Mouse (Mus musculus) midbrain, embryonic 10.5 days (tissue): ENCODE data around the gene Adamtsl2. TPM values are rescaled to one million over a fixed set of nuclear protein-coding genes. Genes with fewer than 3 reads are reported as not detected.

Experiments
- DNase-seq: peaks from one replicate; pipeline ENCODE4 v3.0.0-alpha.2; 2017; ENCODE audit warnings: low spot score
- H3K27ac ChIP-seq: fragments of 300-500 bp; sonication (generic); replicated peaks from 2 replicates; pipeline ENCODE4 v1.5.1; 2016; ENCODE audit warnings: mild to moderate bottlenecking
- H3K27me3 ChIP-seq: fragments of 300-500 bp; sonication (generic); 2 replicates; pipeline ENCODE4 v1.6.1; 2016; ENCODE audit warnings: low read depth, mild to moderate bottlenecking; ENCODE audit not compliant: poor library complexity, severe bottlenecking
- H3K36me3 ChIP-seq: fragments of 300-500 bp; sonication (generic); 2 replicates; pipeline ENCODE4 v1.6.1; 2016; ENCODE audit warnings: mild to moderate bottlenecking, moderate library complexity
- H3K4me1 ChIP-seq: fragments of 300-500 bp; sonication (generic); 2 replicates; pipeline ENCODE4 v1.6.1; 2016
- H3K4me3 ChIP-seq: fragments of 300-500 bp; sonication (generic); 2 replicates; pipeline ENCODE4 v1.5.1; 2016; ENCODE audit warnings: mild to moderate bottlenecking, moderate library complexity
- H3K9me3 ChIP-seq: fragments of 300-500 bp; sonication (generic); replicated peaks from 2 replicates; pipeline ENCODE4 v1.6.1; 2016; ENCODE audit warnings: mild to moderate bottlenecking
- WGBS: fragments of 180-500 bp; shearing (Covaris S2); methylation state at CpG from one replicate; pipeline ENCODE4 v1.1.7; 2016; 5-methylcytosine and 5-hydroxymethylcytosine counted together
- polyA plus RNA-seq: library from polyadenylated mRNA; unstranded; fragments of >200 nt; fragmentation: Nextera tagmentation; extraction: Ambion mirVana; gene quantifications from 2 replicates; pipeline ENCODE4 v1.2.1, GENCODE M21; 2016

Adamtsl2 gene
- polyA plus RNA-seq, 1 experiment from 2014 or later = 4.8 TPM

GRCm38 (mm10) chr2:27123121-27123520 is 43.9 kb downstream of the Adamtsl2 start:
- Histone ChIP-seq H3K27ac (no peak overlapping the region; the same call in 1 of the 2 replicates), H3K27me3 (peaks cover 11% of the 10 kb centered on the region; the same call in 1 of the 2 replicates), H3K4me3 (no peak overlapping the region), H3K36me3 (no peaks in the 10 kb centered on the region), H3K4me1 (peaks cover 29% of the 10 kb centered on the region), H3K9me3 (0 out of 2 replicates have a peak, but pooled peaks cover 3% of the 10 kb centered on the region)
- no peak for DNase-seq
- 90% methylated on average over 4 of the region's 4 CpGs for WGBS

GRCm38 (mm10) chr2:27125979-27126378 is 46.8 kb downstream of the Adamtsl2 start:
- WGBS = 41% methylated on average over 10 of the region's 10 CpGs
- peak; percentile 49 for DNase-seq
- Histone ChIP-seq H3K36me3 (no peaks in the 10 kb centered on the region), H3K27ac (no peak overlapping the region), H3K9me3 (0 out of 2 replicates have a peak, but pooled peaks cover 3% of the 10 kb centered on the region), H3K4me3 (no peak overlapping the region), H3K4me1 (peaks cover 26% of the 10 kb centered on the region), H3K27me3 (0 out of 2 replicates have a peak, but pooled peaks cover 5% of the 10 kb centered on the region)

GRCm38 (mm10) chr2:27126496-27126895 is 47.3 kb downstream of the Adamtsl2 start:
- Histone ChIP-seq H3K27ac (no peak overlapping the region), H3K9me3 (0 out of 2 replicates have a peak, but pooled peaks cover 3% of the 10 kb centered on the region), H3K36me3 (no peaks in the 10 kb centered on the region), H3K4me1 (peaks cover 21% of the 10 kb centered on the region), H3K4me3 (no peak overlapping the region), H3K27me3 (0 out of 2 replicates have a peak, but pooled peaks cover 5% of the 10 kb centered on the region)
- 63% methylated on average over 4 of the region's 4 CpGs for WGBS
- DNase-seq = no peak

GRCm38 (mm10) chr2:27128990-27129389 is 49.8 kb downstream of the Adamtsl2 start:
- DNase-seq = no peak
- Histone ChIP-seq H3K4me3 (no peak overlapping the region), H3K36me3 (no peaks in the 10 kb centered on the region), H3K27ac (no peak overlapping the region), H3K27me3 (0 out of 2 replicates have a peak, but pooled peaks cover 5% of the 10 kb centered on the region), H3K9me3 (0 out of 2 replicates have a peak, but pooled peaks cover 3% of the 10 kb centered on the region), H3K4me1 (no peaks in the 10 kb centered on the region)
- WGBS = 75% methylated on average over 3 of the region's 3 CpGs

- Histone ChIP-seq H3K9me3 (no peaks in the 10 kb centered on the region), H3K4me1 (no peaks in the 10 kb centered on the region), H3K4me3 (no peak overlapping the region), H3K27me3 (peaks cover 23% of the 10 kb centered on the region), H3K27ac (no peak overlapping the region), H3K36me3 (no peaks in the 10 kb centered on the region)
- no peak for DNase-seq
- 85% methylated on average over 5 of the region's 5 CpGs for WGBS
Measured at GRCm38 (mm10) chr2:27135935-27136334, 56.8 kb downstream of the Adamtsl2 start.

GRCm38 (mm10) chr2:27136336-27136735 is 57.2 kb downstream of the Adamtsl2 start:
- DNase-seq = no peak
- WGBS = 72% methylated on average over 3 of the region's 3 CpGs
- Histone ChIP-seq H3K4me3 (no peak overlapping the region), H3K4me1 (no peaks in the 10 kb centered on the region), H3K27ac (no peak overlapping the region), H3K9me3 (no peaks in the 10 kb centered on the region), H3K36me3 (no peaks in the 10 kb centered on the region), H3K27me3 (peaks cover 27% of the 10 kb centered on the region)

GRCm38 (mm10) chr2:27136789-27137188 is 57.6 kb downstream of the Adamtsl2 start:
- Histone ChIP-seq H3K36me3 (no peaks in the 10 kb centered on the region), H3K9me3 (no peaks in the 10 kb centered on the region), H3K4me3 (no peak overlapping the region), H3K4me1 (peaks cover 2% of the 10 kb centered on the region), H3K27ac (no peak overlapping the region), H3K27me3 (peaks cover 31% of the 10 kb centered on the region)
- no peak for DNase-seq
- 81% methylated on average over 1 of the region's 1 CpGs for WGBS

- Histone ChIP-seq H3K4me3 (no peak overlapping the region), H3K9me3 (no peaks in the 10 kb centered on the region), H3K4me1 (peaks cover 9% of the 10 kb centered on the region), H3K27me3 (peaks cover 47% of the 10 kb centered on the region), H3K27ac (no peak overlapping the region), H3K36me3 (no peaks in the 10 kb centered on the region)
- WGBS = 79% methylated on average over 4 of the region's 4 CpGs
- DNase-seq = no peak
Measured at GRCm38 (mm10) chr2:27138356-27138755, 59.2 kb downstream of the Adamtsl2 start.

- DNase-seq = peak; percentile 47
- Histone ChIP-seq H3K4me1 (peaks cover 13% of the 10 kb centered on the region), H3K27ac (peak within 1 kb of the TSS; percentile 18; the same call in 1 of the 2 replicates), H3K4me3 (peak within 1 kb of the TSS; percentile 54), H3K9me3 (no peaks in the 10 kb centered on the region), H3K27me3 (peaks cover 53% of the 10 kb centered on the region), H3K36me3 (no peaks in the 10 kb centered on the region)
- WGBS = 1% methylated on average over 52 of the region's 62 CpGs
Measured at GRCm38 (mm10) chr2:27141950-27142693, 62.9 kb downstream of the Adamtsl2 start, which contains the start of gene Fam163b. Fam163b (minus strand) TSS chr2:27142491.

GRCm38 (mm10) chr2:27144957-27145356 is 65.8 kb downstream of the Adamtsl2 start:
- 85% methylated on average over 2 of the region's 2 CpGs for WGBS
- H3K9me3 ChIP-seq = no peaks in the 10 kb centered on the region
- no peaks in the 10 kb centered on the region for H3K36me3 ChIP-seq
- DNase-seq = no peak
- H3K27ac ChIP-seq = no peak overlapping the region
- peaks cover 42% of the 10 kb centered on the region for H3K4me1 ChIP-seq
- no peak overlapping the region for H3K4me3 ChIP-seq
- peaks cover 40% of the 10 kb centered on the region for H3K27me3 ChIP-seq

- H3K27ac ChIP-seq = no peak overlapping the region
- H3K4me1 ChIP-seq = peaks cover 40% of the 10 kb centered on the region
- no peak for DNase-seq
- H3K4me3 ChIP-seq = no peak overlapping the region
- H3K36me3 ChIP-seq = no peaks in the 10 kb centered on the region
- 89% methylated on average over 6 of the region's 6 CpGs for WGBS
- H3K9me3 ChIP-seq = no peaks in the 10 kb centered on the region
- H3K27me3 ChIP-seq = peaks cover 21% of the 10 kb centered on the region
Measured at GRCm38 (mm10) chr2:27146840-27147239, 67.7 kb downstream of the Adamtsl2 start.

- no peak overlapping the region for H3K4me3 ChIP-seq
- H3K27ac ChIP-seq = peak overlapping the region; percentile 78
- WGBS = 8% methylated on average over 2 of the region's 2 CpGs
- peak; percentile 37 for DNase-seq
- no peaks in the 10 kb centered on the region for H3K36me3 ChIP-seq
- peaks cover 52% of the 10 kb centered on the region for H3K4me1 ChIP-seq
- no peaks in the 10 kb centered on the region for H3K9me3 ChIP-seq
- H3K27me3 ChIP-seq = no peaks in the 10 kb centered on the region; the same call in 1 of the 2 replicates
Measured at GRCm38 (mm10) chr2:27149457-27149856, 70.3 kb downstream of the Adamtsl2 start.
